Mouse (Mus musculus) thymus, adult 2 months (tissue): Measurements from ENCODE around the gene Maea. TPM values are rescaled to one million over a fixed set of nuclear protein-coding genes. Genes with fewer than 3 reads are reported as not detected.
A peak's percentile ranks its signal among the peaks of the same experiment; 100 is the strongest.
"Not testable (repeated sequence)": the region's sequence is repeated elsewhere in the genome, so short reads cannot be mapped to it uniquely, and the experiment has no call there.

Experiments used
- DNase-seq: peaks from one replicate; pipeline ENCODE4 v3.0.0; 2021
- H3K27ac ChIP-seq: fragments of 200-500 bp; 2 replicates; pipeline ENCODE4 v1.5.1; 2012; ENCODE audit warnings: low read length, control low read depth; ENCODE audit not compliant: control insufficient read depth, insufficient read depth
- H3K27me3 ChIP-seq: fragments of 200-500 bp; 2 replicates; pipeline ENCODE4 v1.6.1; 2012; ENCODE audit warnings: mild to moderate bottlenecking, low read length, moderate library complexity, mixed read lengths; ENCODE audit not compliant: control insufficient read depth, insufficient read depth
- H3K36me3 ChIP-seq: fragments of 200-500 bp; 2 replicates; pipeline ENCODE4 v1.6.1; 2012; ENCODE audit warnings: mild to moderate bottlenecking, low read length, moderate library complexity; ENCODE audit not compliant: control insufficient read depth, insufficient read depth
- H3K4me1 ChIP-seq: fragments of 200-500 bp; replicated peaks from 2 replicates; pipeline ENCODE4 v1.6.1; 2012; ENCODE audit warnings: low read length; ENCODE audit not compliant: control insufficient read depth, insufficient read depth
- H3K4me3 ChIP-seq: fragments of 200-500 bp; 2 replicates; pipeline ENCODE4 v1.5.1; 2012; ENCODE audit warnings: mild to moderate bottlenecking, low read length, control low read depth, moderate library complexity; ENCODE audit not compliant: control insufficient read depth, insufficient read depth
- CTCF ChIP-seq: fragments of 200-500 bp; IDR thresholded peaks from 2 replicates; pipeline ENCODE4 v1.5.1; 2012; ENCODE audit warnings: mild to moderate bottlenecking, control low read depth, low read length, moderate library complexity, borderline replicate concordance; ENCODE audit not compliant: control insufficient read depth, poor library complexity, insufficient read depth; ENCODE audit errors: extremely low read depth
- POLR2A ChIP-seq: fragments of 200-500 bp; IDR thresholded peaks from 2 replicates; pipeline ENCODE4 v1.6.1; 2012; ENCODE audit warnings: mild to moderate bottlenecking, low read length, control low read depth, moderate library complexity; ENCODE audit not compliant: control insufficient read depth, poor library complexity, insufficient read depth; ENCODE audit errors: extremely low read depth
- WGBS: fragments of 180-500 bp; shearing (Covaris S2); methylation state at CpG from one replicate; pipeline ENCODE4 v1.1.7; 2018; 5-methylcytosine and 5-hydroxymethylcytosine counted together
- polyA plus RNA-seq: library from polyadenylated mRNA; depleted of rRNA; stranded (reverse); fragments of >200 nt; gene quantifications from 2 replicates; pipeline ENCODE4 v1.2.3, GENCODE M21; 2012

Maea gene
- polyA plus RNA-seq, 1 experiment = 130 TPM

DNA sequence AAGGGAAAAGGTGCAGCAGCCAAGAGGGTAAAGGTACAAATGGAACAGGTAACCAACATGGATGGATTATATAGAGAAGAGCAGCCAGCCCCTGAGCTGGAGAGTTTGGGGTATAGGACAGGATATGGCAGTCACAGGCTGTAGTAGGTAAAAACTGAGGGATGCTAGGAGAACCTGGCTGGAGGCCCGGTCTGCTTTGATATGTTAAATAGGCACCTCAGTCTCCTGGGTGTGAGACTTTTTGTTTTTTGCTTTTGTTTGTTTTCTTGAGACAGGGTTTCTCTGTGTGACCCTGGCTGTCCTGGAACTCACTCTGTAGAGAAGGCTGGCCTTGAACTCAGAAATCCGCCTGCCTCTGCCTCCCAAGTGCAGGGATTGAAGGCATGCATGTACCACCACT, 10.8 kb upstream of the Maea start:
- Histone ChIP-seq H3K36me3 (no peaks in the 10 kb centered on the region), H3K27me3 (no peaks in the 10 kb centered on the region), H3K27ac (no peak overlapping the region), H3K4me1 (no peaks in the 10 kb centered on the region), H3K4me3 (no peak overlapping the region)
- WGBS = 72% methylated on average over 2 of the region's 2 CpGs
- TF ChIP-seq CTCF = no peak
- no peak for DNase-seq

DNA sequence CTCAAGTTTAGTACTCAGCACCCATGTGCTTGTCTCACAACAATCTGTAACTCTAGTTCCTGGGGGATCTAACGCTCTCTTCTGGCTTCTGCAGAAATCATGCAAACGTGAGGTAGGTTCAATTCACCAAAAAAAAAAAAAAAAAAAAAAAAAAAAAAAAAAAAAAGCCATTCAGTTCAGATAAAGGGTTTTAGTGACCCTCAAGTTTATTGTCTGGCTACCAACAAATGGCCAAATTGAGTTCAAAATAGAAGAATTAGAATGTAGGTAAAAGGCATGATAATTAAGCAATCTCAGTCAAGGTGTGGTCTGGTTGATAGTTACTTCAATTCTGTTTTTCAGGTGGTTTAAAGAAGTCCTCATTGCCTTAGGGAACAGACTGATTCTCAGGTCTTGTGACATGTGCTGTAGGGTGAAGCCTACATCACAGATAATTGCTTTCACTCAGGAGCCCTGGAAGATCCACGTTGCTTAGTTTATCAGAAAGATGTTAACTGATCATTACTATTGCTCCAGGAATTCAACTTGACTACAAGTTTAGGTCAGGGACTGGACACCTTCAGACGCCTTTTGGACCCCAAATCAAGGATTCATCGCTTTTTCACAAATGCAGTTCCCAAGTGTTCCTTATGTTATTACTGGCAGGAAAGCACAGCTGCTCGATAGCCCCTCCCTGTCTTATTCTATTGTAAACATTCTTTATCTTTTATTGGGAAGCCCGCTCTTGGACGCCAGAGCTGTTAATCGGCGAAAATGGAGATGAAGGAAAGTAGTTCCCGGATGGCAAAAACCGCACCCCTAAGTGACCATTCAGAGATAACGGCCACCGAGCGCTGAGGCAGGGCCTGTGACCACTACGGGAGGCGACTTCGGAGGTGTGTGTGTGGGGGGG, 682 bp upstream of the Maea start:
- WGBS = 26% methylated on average over 18 of the region's 18 CpGs
- Histone ChIP-seq H3K27ac (no peak overlapping the region), H3K27me3 (no peaks in the 10 kb centered on the region), H3K4me1 (peaks cover 10% of the 10 kb centered on the region), H3K4me3 (peak overlapping the region; percentile 74), H3K36me3 (no peaks in the 10 kb centered on the region)
- no peak for TF ChIP-seq CTCF
- TF ChIP-seq POLR2A = no peak
- DNase-seq = no peak

DNA sequence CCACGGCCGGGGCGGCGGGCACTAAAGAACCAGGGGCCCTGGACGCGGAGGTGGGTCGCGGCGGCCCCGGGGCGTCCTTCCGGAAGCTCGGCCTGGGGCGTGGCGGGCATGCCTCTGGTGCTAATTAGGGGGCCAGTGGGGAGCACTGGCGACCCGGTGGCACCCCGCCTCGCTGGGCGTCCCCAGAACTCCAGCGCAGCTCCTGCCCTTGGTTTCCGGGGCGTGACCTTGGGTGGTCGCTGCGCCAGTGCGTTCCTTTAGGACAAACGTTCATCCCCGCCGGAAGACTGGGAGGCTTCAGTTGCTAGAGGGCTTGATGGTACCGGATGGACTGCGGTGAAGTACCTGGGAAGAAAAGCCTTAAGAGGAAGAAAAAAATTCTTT, 660 bp downstream of the Maea start:
- Histone ChIP-seq H3K4me1 (peaks cover 10% of the 10 kb centered on the region), H3K27me3 (no peaks in the 10 kb centered on the region), H3K27ac (no peak overlapping the region), H3K4me3 (peak overlapping the region; percentile 76), H3K36me3 (no peaks in the 10 kb centered on the region)
- under 1% methylated on average over 31 of the region's 31 CpGs for WGBS
- peak; percentile 46 for DNase-seq
- TF ChIP-seq CTCF (no peak), POLR2A (no peak)

DNA sequence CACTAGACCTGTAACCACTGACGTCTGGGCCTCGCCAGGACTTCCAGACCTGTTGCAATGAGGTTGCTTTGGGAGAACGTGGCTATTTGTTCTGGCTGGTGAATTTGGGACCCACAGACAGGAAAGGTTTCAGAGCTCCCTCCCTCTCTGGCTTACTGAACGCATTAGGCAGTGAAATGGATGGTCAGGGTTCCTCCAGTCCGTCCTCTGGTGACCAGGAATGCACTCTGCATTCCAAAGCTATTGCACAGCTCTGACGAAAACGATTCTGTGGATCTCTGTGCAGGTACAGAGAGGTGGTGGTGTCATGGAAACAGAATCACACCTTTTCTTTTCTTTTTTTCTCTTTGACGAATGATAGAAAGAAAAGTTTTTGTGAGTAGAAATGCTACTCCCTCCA, 1.9 kb downstream of the Maea start:
- no peaks in the 10 kb centered on the region for H3K27me3 ChIP-seq
- H3K4me1 ChIP-seq = peaks cover 10% of the 10 kb centered on the region
- no peak for DNase-seq
- H3K27ac ChIP-seq = no peak overlapping the region
- 88% methylated on average over 8 of the region's 8 CpGs for WGBS
- TF ChIP-seq POLR2A = no peak
- no peak for TF ChIP-seq CTCF
- H3K4me3 ChIP-seq = no peak overlapping the region
- no peaks in the 10 kb centered on the region for H3K36me3 ChIP-seq

DNA sequence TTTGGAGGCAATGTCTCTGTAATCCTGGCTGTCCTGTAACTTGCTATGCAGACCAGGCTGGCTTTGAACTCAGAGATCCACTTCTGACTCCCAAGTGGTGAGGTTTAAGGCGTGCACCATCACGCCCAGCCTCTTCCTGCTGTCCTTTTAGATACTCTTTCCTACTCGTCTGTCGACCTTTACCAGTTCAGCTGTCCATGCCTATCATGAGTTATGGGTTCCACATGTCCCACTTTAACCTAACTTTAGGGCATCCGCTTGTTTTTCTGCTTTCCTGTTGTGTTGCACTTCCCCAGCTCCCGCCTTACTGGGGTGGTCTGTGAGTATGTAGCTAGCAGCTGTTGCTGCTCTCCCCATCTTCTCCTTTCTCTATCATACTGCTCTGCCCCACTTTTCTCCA, 5.9 kb downstream of the Maea start:
- WGBS = 88% methylated on average over 6 of the region's 6 CpGs
- Histone ChIP-seq H3K27ac (no peak overlapping the region), H3K27me3 (no peaks in the 10 kb centered on the region), H3K4me1 (peaks cover 8% of the 10 kb centered on the region), H3K36me3 (no peaks in the 10 kb centered on the region), H3K4me3 (no peak overlapping the region)
- TF ChIP-seq CTCF (no peak), POLR2A (no peak)
- DNase-seq = no peak

DNA sequence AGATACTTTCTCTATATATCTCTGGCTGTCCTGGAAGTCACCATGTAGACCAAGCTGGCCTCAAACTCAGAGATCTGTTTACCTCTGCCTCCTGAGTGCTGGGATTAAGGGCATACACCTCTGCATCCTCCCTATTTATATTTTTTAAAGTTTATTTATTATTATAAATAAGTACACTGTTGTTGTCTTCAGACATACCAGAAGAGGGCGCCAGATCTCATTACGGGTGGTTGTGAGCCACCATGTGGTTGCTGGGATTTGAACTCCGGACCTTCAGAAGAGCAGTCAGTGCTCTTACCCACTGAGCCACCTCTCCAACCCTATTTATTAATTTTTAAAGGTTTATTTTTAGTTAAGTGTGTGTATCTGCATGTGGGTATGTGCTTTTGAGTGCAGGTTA, 6.9 kb downstream of the Maea start:
- not testable (repeated sequence) for H3K36me3 ChIP-seq, H3K4me3 ChIP-seq, H3K4me1 ChIP-seq, H3K27me3 ChIP-seq, H3K27ac ChIP-seq, DNase-seq
- 78% methylated on average over 3 of the region's 3 CpGs for WGBS

DNA sequence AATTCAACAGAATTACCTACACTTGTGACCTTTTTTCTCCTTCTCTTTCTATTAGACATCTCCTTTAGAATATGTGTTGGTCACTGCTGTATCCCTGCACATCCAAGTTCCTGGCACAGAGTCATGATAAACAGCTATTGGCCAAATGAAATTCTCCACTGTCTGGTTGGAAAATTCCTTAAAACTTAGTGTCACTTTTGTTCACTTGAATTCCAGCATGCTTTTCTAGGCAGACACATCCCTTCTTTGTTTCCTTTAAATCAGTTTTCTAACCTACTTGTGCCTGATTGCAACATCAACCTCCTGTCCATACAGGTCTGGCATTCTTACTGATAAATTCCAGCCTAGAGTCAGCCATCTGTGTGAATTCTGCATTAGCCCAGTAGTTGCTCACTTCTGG, 7.5 kb downstream of the Maea start:
- no peak for DNase-seq
- Histone ChIP-seq H3K4me3 (no peak overlapping the region), H3K36me3 (no peaks in the 10 kb centered on the region), H3K4me1 (no peaks in the 10 kb centered on the region), H3K27me3 (no peaks in the 10 kb centered on the region), H3K27ac (no peak overlapping the region)
- no peak for TF ChIP-seq POLR2A
- no peak for TF ChIP-seq CTCF
